Mouse (Mus musculus): ENCODE measurements around the gene Dennd1a.

- TF ChIP-seq CTCF (conservative IDR thresholded peaks at IDR 0.05; ENCODE audit: low read length) (no peak), NANOG (IDR thresholded peaks at IDR 0.05; ENCODE audit: borderline replicate concordance, low read length) (no peak), POU5F1 (IDR thresholded peaks at IDR 0.05; ENCODE audit: borderline replicate concordance, low read length) (no peak)
These were observed 463.4 kb downstream of the Dennd1a start for GRCm38 (mm10) chr2:37823826-37824225.
